Mouse (Mus musculus) embryo, embryonic 11.5 days (tissue): ENCODE results near the gene Phf21b.
"Not testable (repeated sequence)": the region's sequence is repeated elsewhere in the genome, so short reads cannot be mapped to it uniquely, and the experiment has no call there.

Experiments
- DNase-seq: peaks from one replicate; pipeline ENCODE4 v3.0.0-alpha.2; 2012; ENCODE audit warnings: low read depth, low spot score

The Phf21b gene

GRCm38 (mm10) chr15:84856006-84856995 is at the start of gene Phf21b:
TSS of gene Phf21b (minus strand) at chr15:84856049.
- DNase-seq = peak; percentile 81

- DNase-seq = no peak
Observed at GRCm38 (mm10) chr15:84903843-84904385, 48.1 kb upstream of the Phf21b start.

DNA sequence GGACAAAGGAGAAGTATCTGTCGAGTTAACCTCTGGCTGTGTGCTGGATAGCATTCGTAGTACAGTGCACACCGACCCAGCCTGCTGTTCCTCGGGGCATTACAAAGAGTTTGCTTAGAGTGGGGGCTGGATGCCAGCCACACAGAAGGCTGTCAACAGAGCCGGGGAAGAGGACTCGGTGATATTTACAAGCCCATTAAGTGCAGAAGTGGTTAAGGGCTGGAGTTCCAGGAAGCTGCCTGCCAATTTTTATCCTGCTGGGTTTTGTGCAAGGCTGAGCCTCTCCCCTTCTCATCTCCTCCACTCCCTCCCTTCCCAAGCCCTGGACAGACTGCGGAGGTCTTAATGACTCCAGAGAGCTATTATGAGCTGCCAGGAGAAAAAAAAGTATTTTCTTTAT is 42.2 kb upstream of the Phf21b start:
- DNase-seq = no peak

GRCm38 (mm10) chr15:84896664-84897063 is 40.8 kb upstream of the Phf21b start:
- DNase-seq = no peak

DNA sequence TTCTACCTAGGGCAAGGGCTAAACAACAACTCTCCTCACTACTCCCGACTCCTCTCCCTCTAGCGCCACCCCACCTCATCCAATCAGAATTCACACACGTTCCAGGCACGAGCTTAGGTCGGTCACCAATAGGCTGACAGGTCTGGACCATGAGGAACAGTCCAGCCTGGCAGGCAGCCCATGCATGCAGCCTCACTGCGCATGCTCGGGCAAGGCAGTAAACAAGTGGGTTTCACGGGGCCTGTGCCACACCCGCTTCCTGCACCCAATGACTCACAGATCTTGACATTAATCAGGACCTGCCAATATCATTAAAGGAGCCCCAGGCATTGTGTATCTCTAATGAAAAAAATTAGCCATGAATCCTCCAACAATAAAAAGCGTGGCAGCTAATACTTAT is 40.4 kb upstream of the Phf21b start:
- not testable (repeated sequence) for DNase-seq

GRCm38 (mm10) chr15:84891658-84892057 is 35.8 kb upstream of the Phf21b start:
- peak; percentile 63 for DNase-seq

DNA sequence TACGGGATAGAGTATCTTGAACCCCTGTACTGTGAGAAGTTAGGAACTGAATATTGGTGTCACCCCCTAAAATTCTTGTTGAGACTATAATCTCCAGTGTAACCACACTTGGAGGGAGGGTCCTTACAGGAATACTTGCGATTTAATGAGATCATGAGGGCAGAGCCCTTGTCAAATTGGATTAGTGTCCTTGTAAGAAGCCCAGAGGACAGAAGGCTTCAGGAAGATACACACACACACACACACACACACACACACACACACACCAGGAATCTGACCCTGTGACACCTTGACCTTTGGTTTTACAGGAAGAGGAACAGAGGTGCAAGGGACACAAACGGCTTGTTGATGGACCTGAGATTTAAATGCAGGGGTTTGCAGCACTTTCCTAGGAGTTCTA is 35.4 kb upstream of the Phf21b start:
- no peak for DNase-seq

DNA sequence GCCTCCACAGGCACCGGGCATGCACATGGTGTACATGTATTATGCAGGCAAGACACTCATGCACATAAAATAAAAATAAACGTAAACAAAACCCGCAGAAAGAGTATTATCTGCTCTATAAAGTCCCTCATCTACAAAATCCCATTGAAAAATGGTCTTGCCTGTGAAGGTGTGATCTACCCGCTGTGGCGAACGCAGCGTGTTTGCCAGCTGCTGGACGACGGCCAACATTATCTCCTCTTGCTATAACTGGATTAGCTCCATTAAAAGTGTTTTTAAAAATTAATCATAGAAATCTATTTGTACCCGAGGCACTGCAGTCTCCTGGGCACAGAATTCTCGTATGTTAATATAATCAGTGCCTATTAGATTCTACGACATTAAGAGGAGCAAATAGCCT is 32.2 kb upstream of the Phf21b start:
- DNase-seq = no peak

DNA sequence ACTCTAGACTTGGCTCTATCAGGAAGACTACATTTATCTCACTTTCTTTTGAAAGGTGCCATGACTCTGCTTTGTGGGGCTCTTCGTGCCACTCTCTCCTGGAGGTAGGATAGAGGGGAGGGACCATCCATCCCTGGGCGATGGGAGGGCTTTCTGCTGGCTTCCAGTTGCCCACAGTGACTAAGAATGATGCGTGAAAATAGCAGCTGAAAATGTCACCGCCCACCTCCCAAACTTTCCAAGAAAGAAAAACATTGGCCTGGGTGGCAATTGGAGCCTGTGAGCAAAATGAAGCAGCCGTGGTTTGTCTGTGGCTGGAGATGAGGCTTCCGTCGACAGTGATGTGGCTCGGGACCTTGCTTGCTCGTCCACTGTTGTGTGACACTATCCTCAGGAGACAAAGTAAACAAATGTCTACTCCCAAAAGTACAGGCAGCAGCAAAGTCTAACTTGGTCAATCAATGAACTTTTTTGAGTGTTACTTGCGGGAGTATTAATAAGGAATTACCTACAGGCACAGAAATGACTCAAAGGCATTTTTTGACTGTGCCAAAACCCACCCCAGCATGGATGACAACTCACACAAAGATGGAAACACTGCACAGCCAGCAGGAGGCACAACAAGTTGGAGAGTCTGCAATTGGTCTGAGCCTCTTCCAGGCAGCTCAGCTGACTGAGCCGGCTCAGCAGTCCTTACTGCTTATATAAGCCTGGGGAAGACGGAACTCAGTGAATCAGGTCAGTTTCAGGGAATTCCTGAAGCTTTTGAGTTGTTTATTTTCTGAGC is 21.4 kb upstream of the Phf21b start:
- no peak for DNase-seq

DNA sequence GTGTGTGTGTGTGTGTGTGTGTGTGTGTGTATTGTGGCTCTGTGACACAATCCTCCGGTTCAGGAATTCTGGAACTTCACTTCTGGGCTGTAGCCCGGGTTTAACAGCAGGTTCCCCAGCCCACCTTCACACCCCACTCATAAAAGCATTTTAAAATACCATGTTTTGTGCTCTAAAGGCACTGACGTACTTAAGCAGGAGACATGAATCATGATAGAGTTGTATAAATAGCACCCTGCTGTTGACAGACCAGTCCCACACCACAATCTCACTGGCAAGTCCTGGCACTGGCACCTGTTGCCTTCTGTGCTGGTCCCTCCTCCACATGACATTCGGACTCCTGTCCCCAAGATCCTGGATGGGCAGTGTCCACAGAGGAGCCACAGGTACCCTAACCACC is 18.0 kb upstream of the Phf21b start:
- DNase-seq = no peak

DNA sequence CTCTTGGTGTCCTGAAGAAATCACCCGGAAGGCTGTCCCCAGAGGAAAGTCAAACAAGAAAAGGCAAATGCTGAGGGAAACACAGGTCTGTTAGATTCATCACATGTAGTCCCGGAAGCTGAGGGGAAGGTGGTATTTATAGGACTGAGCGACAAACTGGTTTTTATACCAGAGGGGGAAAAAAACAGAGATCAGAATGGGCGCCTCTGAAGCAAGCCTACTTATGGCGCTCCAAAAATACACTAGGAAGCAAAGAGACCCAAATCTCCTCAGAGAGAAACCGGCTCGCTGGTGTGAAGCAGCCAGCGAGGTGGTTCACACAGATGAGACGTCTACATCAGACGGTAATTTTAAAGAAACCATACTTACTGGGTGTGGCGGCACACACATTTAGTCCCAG is 17.2 kb upstream of the Phf21b start:
- DNase-seq = no peak

GRCm38 (mm10) chr15:84871802-84872201 is 16.0 kb upstream of the Phf21b start:
- DNase-seq = no peak

- no peak for DNase-seq
Observed at GRCm38 (mm10) chr15:84861911-84862310, 6.1 kb upstream of the Phf21b start.

GRCm38 (mm10) chr15:84857623-84858022 is 1.8 kb upstream of the Phf21b start:
- no peak for DNase-seq

DNA sequence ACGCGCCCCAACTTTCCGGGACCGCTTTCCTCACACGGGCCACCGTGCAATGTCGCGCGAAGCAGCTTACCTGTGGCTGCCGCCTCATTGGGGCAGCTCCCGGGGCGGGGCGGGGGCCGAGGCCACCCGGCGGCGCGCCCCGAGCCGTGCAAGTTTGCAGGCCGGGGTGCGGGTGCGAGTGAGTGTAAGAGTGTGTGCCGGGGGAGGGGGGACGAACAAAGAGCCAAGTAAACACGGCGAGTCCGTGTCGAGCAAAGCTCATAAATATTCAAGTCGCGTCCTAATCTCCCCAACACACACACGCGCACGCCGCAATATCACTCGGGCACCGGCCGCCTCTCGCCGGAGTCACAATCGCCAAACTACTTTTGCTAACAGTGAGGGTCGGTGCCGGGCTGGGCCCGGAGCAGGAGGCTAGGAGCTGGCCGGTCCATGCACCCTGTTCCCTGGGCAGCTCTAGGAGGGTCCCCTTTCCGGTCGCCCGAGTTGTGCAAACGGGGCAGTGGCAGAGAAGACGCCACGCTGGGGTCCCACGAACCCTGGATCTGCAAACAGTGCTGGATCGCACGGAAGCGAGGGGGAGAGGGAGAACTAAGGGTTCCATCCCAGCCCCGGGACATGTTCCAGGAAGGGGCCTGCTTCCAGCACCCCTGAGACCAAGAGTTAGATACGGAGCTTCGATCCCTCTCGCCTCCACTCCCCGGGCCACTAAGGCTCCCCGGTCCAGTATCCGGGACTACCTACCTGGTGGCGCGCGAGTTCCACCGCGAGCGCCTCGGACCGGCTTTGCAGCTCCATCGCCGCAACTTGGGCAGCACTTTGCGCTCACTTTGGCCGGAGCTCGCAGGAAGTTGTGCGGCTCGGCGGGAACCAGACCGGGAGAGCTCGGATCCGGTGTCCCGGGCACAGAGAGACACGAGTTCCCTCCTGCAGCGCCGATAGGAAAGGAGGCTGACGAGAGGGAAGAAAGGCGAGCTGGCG is 638 bp downstream of the Phf21b start:
- peak; percentile 46 for DNase-seq

DNA sequence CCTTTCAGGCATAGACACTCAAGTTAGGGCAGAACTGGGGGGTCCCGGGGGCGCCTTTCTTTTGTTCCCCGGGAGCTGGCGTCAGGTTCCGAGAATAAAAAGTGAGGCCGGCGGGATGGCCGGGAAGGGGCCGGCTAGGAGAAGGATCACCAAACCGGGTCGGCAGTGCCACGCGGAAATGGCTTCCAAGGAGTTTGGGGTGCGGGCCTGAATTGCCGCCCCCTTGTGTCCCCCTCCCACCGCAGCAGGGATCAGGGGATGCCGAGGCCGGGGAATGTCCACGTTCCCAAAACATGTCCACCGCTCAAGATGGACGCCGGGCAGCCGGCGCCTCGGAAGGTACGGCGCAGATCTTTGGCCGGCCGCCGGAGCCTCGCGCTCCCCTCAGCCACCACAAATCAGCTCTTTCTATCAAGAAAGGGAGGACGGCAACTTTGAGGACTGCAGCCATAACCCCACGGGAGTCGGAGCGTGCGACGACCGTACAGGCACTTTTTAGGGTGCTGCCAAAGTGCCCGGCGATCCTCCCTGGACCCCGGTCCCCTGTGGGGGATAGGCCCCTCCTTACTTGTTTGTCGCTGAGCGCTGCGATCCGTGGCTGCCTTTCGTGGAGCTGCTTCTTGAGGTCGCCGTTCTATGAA is 1.6 kb downstream of the Phf21b start:
- DNase-seq = no peak

GRCm38 (mm10) chr15:84853261-84854137 is 2.4 kb downstream of the Phf21b start:
- peak; percentile 63 for DNase-seq

DNA sequence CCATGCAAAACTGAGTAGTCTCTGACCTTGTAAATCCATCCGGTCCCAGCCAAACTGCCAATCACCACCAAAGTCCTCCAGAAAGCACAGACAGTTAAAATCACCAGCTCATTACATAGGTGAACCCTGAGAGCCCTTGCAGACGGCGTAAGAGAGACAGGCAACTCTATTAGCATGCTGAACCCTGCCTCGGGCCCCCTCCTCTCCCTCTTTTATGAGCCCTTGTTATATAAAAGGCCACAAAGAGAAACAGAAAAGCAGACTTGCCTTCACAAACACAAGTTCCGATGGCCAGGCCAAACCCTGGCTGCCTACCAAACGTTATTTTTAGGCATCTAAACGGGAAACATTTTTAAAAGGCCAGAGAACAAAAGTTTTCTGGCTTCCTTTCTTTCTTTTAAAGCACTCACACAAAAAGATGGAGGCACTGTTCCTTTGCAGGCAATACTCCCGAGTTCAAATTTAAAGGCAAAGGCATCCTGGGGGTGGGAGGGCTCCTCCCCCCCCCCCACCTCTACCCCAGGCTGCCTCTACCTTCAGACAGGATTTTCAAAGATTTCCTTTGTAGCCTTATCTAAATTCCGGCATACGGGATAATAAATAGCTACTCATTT is 3.3 kb downstream of the Phf21b start:
- DNase-seq = no peak

DNA sequence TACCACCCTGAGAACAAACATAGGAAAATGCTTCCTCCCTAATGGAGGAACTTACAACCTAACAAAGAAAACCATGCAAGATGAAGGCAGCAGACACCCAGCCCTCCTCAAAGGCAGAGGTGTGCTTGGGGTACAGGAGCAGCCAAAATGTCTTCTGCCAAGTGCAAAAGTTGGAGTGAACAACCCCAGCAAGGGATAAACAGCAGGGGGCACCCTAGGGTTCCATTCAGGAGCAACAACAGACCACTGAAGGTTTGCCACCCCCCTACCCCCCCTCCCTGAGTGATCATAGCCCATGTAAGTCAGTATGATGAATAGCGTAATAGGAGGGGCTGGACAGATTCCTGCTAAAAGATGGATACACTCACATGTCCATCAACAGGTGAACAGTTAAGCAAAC is 5.5 kb downstream of the Phf21b start:
- no peak for DNase-seq
